Mouse (Mus musculus) bone marrow, adult 2 months (tissue): ENCODE results near the gene Gatm.

Experiments used
- CTCF ChIP-seq: fragments of 200-500 bp; IDR thresholded peaks from 2 replicates; pipeline ENCODE4 v1.5.1; 2011; ENCODE audit warnings: low read length, control low read depth; ENCODE audit not compliant: control insufficient read depth, insufficient read depth
- POLR2A ChIP-seq: fragments of 200-500 bp; IDR thresholded peaks from 2 replicates; pipeline ENCODE4 v1.6.1; 2011; ENCODE audit warnings: low read depth, mild to moderate bottlenecking, control low read depth, low read length, borderline replicate concordance; ENCODE audit not compliant: control insufficient read depth

GRCm38 (mm10) chr2:122586258-122586657 is 24.8 kb downstream of the Gatm start:
- no peak for TF ChIP-seq CTCF
- no peak for TF ChIP-seq POLR2A
